Mouse (Mus musculus): ENCODE data around the gene Fkbp11. TPM values are rescaled to one million over a fixed set of nuclear protein-coding genes. Genes with fewer than 3 reads are reported as not detected.

Fkbp11 gene
- total and polyA plus RNA-seq, 2 experiments from 2014 or later, result 4.3 to 22.0 TPM

GRCm38 (mm10) chr15:98680660-98681059 is 47.3 kb downstream of the Fkbp11 start:
- Histone ChIP-seq H3K27ac (ENCODE audit: low read depth) (no peak overlapping the region), H3K9me3 (replicated peaks; ENCODE audit: control insufficient read depth, low read length) (no peaks in the 10 kb centered on the region), H3K4me1 (ENCODE audit: control insufficient read depth, insufficient read depth) (peaks cover 13% of the 10 kb centered on the region), H3K9ac (replicated peaks; ENCODE audit: low read depth, low read length) (no peak overlapping the region), H3K4me3 (ENCODE audit: low read depth, low read length) (no peak overlapping the region), H3K27me3 (ENCODE audit: control insufficient read depth, insufficient read depth, low read length) (peaks cover 12% of the 10 kb centered on the region), H3K4me2 (ENCODE audit: low read depth, low read length) (no peak overlapping the region), H3K36me3 (replicated peaks; ENCODE audit: control insufficient read depth, insufficient read depth, low read length) (no peaks in the 10 kb centered on the region)
- 65% methylated on average over 8 of the region's 8 CpGs for WGBS
- no peak for DNase-seq (ENCODE audit: low spot score)
- no peak for ATAC-seq (ENCODE audit: insufficient read depth, low read depth)
- no peak for TF ChIP-seq CTCF (IDR thresholded peaks at IDR 0.05; ENCODE audit: low read depth)
- TF ChIP-seq EP300 (IDR thresholded peaks at IDR 0.05; ENCODE audit: low read depth), result no peak

- H3K4me1 ChIP-seq (ENCODE audit: control insufficient read depth, insufficient read depth), result peaks cover 17% of the 10 kb centered on the region
- TF ChIP-seq EP300 (IDR thresholded peaks at IDR 0.05; ENCODE audit: low read depth) (no peak), CTCF (IDR thresholded peaks at IDR 0.05; ENCODE audit: low read depth) (no peak)
- no peak for ATAC-seq (ENCODE audit: insufficient read depth, low read depth)
- no peak overlapping the region for H3K27ac ChIP-seq (ENCODE audit: low read depth)
- 56% methylated on average over 7 of the region's 7 CpGs for WGBS
- peaks cover 24% of the 10 kb centered on the region for H3K27me3 ChIP-seq (ENCODE audit: control insufficient read depth, insufficient read depth, low read length)
- no peak overlapping the region for H3K9ac ChIP-seq (replicated peaks; ENCODE audit: low read depth, low read length)
- no peak overlapping the region for H3K4me2 ChIP-seq (ENCODE audit: low read depth, low read length)
- no peaks in the 10 kb centered on the region for H3K36me3 ChIP-seq (replicated peaks; ENCODE audit: control insufficient read depth, insufficient read depth, low read length)
- DNase-seq (ENCODE audit: low spot score), result no peak
- no peaks in the 10 kb centered on the region for H3K9me3 ChIP-seq (replicated peaks; ENCODE audit: control insufficient read depth, low read length)
- no peak overlapping the region for H3K4me3 ChIP-seq (ENCODE audit: low read depth, low read length)
Observed at GRCm38 (mm10) chr15:98677977-98678376, 50.0 kb downstream of the Fkbp11 start.

- Histone ChIP-seq H3K9ac (replicated peaks; ENCODE audit: low read depth, low read length) (no peak within 1 kb of the TSS), H3K27me3 (ENCODE audit: control insufficient read depth, insufficient read depth, low read length) (peaks cover 24% of the 10 kb centered on the region), H3K4me2 (ENCODE audit: low read depth, low read length) (peak within 1 kb of the TSS; percentile 66), H3K36me3 (replicated peaks; ENCODE audit: control insufficient read depth, insufficient read depth, low read length) (no peaks in the 10 kb centered on the region), H3K4me1 (ENCODE audit: control insufficient read depth, insufficient read depth) (peaks cover 25% of the 10 kb centered on the region), H3K27ac (ENCODE audit: low read depth) (no peak within 1 kb of the TSS), H3K9me3 (replicated peaks; ENCODE audit: control insufficient read depth, low read length) (no peaks in the 10 kb centered on the region), H3K4me3 (ENCODE audit: low read depth, low read length) (peak within 1 kb of the TSS; percentile 39)
- WGBS, result under 1% methylated on average over 34 of the region's 37 CpGs
- ATAC-seq (ENCODE audit: insufficient read depth, low read depth), result peak; percentile 95
- 0 out of 2 replicates have a peak, but pooled peaks have one; percentile 20 for TF ChIP-seq EP300 (IDR thresholded peaks at IDR 0.05; ENCODE audit: low read depth)
- TF ChIP-seq CTCF (IDR thresholded peaks at IDR 0.05; ENCODE audit: low read depth), result no peak
- peak; percentile 90 for DNase-seq (ENCODE audit: low spot score)
Observed at GRCm38 (mm10) chr15:98676940-98677728, 50.9 kb downstream of the Fkbp11 start, which contains the start of gene Rnd1. Gene Rnd1 (minus strand): TSS chr15:98677461.

- Histone ChIP-seq H3K4me2 (ENCODE audit: low read depth, low read length) (peak overlapping the region; percentile 66), H3K36me3 (replicated peaks; ENCODE audit: control insufficient read depth, insufficient read depth, low read length) (no peaks in the 10 kb centered on the region), H3K27me3 (ENCODE audit: control insufficient read depth, insufficient read depth, low read length) (peaks cover 24% of the 10 kb centered on the region), H3K4me1 (ENCODE audit: control insufficient read depth, insufficient read depth) (peaks cover 27% of the 10 kb centered on the region), H3K9ac (replicated peaks; ENCODE audit: low read depth, low read length) (no peak overlapping the region), H3K27ac (ENCODE audit: low read depth) (no peak overlapping the region), H3K9me3 (replicated peaks; ENCODE audit: control insufficient read depth, low read length) (no peaks in the 10 kb centered on the region), H3K4me3 (ENCODE audit: low read depth, low read length) (peak overlapping the region; percentile 39)
- ATAC-seq (ENCODE audit: insufficient read depth, low read depth), result no peak
- TF ChIP-seq EP300 (IDR thresholded peaks at IDR 0.05; ENCODE audit: low read depth) (no peak), CTCF (IDR thresholded peaks at IDR 0.05; ENCODE audit: low read depth) (no peak)
- no peak for DNase-seq (ENCODE audit: low spot score)
- 6% methylated on average over 9 of the region's 9 CpGs for WGBS
Observed at GRCm38 (mm10) chr15:98676471-98676870, 51.5 kb downstream of the Fkbp11 start.

GRCm38 (mm10) chr15:98675634-98676250 is 52.3 kb downstream of the Fkbp11 start:
- Histone ChIP-seq H3K27me3 (ENCODE audit: control insufficient read depth, insufficient read depth, low read length) (peaks cover 24% of the 10 kb centered on the region), H3K4me2 (ENCODE audit: low read depth, low read length) (peak overlapping the region; percentile 66), H3K4me1 (ENCODE audit: control insufficient read depth, insufficient read depth) (peaks cover 27% of the 10 kb centered on the region), H3K9ac (replicated peaks; ENCODE audit: low read depth, low read length) (no peak overlapping the region; the same call in 1 of the 2 replicates), H3K36me3 (replicated peaks; ENCODE audit: control insufficient read depth, insufficient read depth, low read length) (no peaks in the 10 kb centered on the region), H3K4me3 (ENCODE audit: low read depth, low read length) (peak overlapping the region; percentile 39), H3K27ac (ENCODE audit: low read depth) (no peak overlapping the region), H3K9me3 (replicated peaks; ENCODE audit: control insufficient read depth, low read length) (no peaks in the 10 kb centered on the region)
- TF ChIP-seq CTCF (IDR thresholded peaks at IDR 0.05; ENCODE audit: low read depth), result no peak
- no peak for TF ChIP-seq EP300 (IDR thresholded peaks at IDR 0.05; ENCODE audit: low read depth)
- 12% methylated on average over 14 of the region's 14 CpGs for WGBS
- no peak for DNase-seq (ENCODE audit: low spot score)
- no peak for ATAC-seq (ENCODE audit: insufficient read depth, low read depth)
